Mouse (Mus musculus): ENCODE results near the gene Iars2. TPM values are rescaled to one million over a fixed set of nuclear protein-coding genes. Genes with fewer than 3 reads are reported as not detected.
"Not testable (repeated sequence)": the region's sequence is repeated elsewhere in the genome, so short reads cannot be mapped to it uniquely, and the experiment has no call there.

The Iars2 gene
- total RNA-seq, 2 experiments from 2014 or later, result 53.2 to 56.7 TPM

DNA sequence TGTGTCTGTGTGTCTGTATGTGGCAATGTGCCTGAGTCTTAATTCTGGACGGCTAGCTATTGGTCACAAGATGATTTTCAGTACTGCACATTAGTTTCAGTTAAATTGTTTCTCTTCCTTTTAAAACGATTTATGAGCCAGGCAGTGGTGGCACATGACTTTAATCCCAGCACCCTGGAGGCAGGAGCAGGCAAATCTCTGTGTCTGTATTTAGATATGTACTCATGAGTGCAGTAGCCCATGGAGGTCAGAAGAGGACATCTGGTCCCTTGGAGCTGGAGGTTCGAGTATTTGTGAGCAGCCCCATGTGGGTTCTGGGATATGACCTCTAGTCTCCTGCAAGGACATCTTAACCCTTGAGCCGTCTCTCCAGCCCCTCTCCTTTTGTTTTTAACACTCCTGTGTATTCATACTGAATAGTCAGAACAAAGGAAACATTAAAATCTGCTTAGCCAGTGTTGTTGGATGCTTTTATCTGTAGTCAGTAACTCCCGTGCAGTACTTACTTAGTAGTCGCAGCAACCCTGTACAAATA is 6.1 kb upstream of the Iars2 start:
- intact Hi-C loops (cut with DNase I; ENCODE audit: low total_unique reads), result no loop called here
- DNase-seq, result no peak

DNA sequence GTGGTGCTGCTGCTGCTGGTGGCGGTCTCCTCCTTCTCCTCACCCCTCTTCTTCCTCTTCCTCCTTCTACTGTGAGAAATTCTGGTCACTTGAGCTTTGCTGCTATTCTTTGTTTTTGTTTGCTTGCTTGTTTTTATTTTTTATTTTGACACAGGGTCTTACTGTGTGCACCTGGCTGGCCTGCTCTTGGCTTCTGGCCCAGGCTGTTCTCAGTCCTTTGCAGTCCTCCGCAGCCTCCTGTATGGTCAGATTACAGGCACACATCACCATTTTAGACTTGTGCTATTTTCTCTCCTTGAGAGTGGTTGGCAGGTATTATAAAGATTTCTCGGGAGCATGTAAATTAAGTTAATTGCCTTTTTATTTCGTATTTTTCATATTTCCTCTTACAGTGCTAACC is 4.9 kb upstream of the Iars2 start:
- intact Hi-C loops (cut with DNase I; ENCODE audit: low total_unique reads), result no loop called here
- no peak for DNase-seq

DNA sequence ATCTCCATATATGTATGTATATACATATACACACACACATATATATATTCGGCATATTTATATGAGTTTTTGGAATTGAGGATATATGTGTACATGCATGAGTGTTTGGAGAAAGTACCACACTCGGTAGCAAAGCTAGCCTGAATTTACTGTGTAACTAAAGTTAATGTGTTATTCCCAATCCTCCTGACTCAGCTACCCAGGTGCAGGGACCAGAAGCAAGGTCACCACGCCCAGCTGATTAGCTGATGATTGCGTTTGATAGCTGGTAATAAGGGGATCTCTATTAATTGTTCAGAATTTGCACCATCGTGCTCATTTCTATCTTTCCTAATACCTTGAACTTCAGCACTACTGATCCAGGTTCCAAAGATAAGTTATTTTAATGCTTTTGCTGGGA is 4.5 kb upstream of the Iars2 start:
- intact Hi-C loops (cut with DNase I; ENCODE audit: low total_unique reads), result no loop called here

DNA sequence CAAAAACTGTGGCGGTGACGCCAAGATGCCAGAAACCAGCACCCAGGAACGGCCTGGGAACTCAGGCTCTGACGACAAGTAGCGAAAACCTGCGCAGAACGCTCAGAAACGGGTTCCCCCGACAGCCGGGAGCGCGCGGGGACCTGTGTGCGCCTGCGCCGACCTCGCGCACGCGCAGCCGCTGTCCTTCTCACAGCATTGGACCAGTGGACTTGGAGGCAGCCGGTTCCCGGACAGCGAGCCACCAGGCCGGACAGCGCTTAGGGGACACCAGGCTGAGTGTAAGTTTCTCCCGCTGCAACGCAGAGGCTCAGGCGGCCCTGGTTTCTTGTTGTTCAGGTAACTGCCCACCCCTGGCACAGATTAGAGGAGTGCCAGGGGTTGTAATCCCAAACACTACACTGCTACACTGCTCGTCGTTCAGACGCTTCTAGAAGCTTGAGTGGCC is 2.8 kb upstream of the Iars2 start, which contains the start of gene Bpnt1:
Gene Bpnt1, plus strand, starts transcription at position 167 of the 448 bp plus-strand sequence.
- intact Hi-C loops (cut with DNase I; ENCODE audit: low total_unique reads), result no loop called here
- DNase-seq, result peak; percentile 88

More for the DNA sequence above, 4.5 kb upstream of the Iars2 start:
- DNase-seq, result no peak

DNA sequence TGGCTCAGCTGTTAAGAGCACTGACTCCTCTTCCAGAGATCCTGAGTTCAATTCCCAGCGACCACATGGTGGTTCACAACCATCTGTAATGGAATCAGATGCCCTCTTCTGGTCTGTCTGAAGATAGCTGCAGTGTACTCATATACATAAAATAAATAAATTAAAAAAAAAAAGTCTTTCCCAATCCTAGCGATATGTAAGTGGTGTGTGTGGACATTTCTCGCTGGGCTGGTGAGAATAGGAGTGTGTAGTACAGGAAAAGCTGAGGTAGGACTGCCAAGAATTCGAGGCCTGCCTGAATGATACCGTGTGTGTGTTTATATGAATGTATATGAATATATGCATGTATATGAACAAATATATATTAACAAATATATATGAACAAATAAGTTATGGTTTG is 2.2 kb upstream of the Iars2 start:
- no peak for DNase-seq
- intact Hi-C loops (cut with DNase I; ENCODE audit: low total_unique reads), result no loop called here

DNA sequence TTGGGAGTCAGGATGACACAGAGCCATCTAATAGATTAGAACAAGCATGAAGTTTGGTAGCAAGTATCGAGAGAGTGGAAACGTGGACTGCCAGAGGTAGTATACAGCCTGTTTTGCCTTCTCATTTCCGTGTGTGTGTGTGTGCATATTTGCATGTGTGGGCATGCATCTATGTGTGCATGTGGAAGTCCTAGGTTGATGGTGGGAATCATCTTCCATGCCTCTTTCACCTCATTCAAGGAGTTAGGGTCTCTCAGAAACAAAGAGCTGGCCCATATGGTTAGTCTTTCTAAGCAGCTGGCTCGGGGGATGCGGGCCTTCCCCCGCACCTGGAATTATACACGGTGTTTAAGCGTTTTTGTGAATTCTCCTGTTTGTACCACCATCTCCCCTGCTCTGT is 655 bp upstream of the Iars2 start:
- intact Hi-C loops (cut with DNase I; ENCODE audit: low total_unique reads), result no loop called here
- DNase-seq, result no peak

DNA sequence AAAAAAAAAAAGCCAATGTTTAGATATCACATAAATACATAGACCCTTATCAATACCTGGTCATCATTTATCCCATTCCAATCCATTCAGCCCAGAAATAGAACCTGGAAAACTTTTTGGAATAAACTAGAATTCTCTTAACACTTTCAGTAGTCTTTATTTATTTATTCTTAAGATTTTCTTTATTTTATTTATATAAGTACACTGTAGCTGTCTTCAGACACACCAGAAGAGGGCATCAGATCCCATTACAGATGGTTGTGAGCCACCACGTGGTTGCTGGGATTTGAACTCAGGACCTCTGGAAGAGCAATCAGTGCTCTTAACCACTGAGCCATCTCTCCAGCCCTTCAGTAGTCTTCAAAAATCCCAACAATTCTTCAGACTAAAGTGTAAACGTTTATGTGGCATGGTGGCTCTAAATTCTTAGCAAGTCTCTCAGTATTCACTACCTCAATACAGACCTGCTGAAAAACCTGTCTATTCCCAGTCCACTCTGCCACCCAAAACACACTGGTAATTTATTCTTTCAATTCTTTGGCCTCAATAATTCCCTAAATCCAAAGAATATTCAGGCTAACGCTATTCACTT is 1.3 kb downstream of the Iars2 start:
- intact Hi-C loops (cut with DNase I; ENCODE audit: low total_unique reads); DNase-seq: not testable (repeated sequence)

DNA sequence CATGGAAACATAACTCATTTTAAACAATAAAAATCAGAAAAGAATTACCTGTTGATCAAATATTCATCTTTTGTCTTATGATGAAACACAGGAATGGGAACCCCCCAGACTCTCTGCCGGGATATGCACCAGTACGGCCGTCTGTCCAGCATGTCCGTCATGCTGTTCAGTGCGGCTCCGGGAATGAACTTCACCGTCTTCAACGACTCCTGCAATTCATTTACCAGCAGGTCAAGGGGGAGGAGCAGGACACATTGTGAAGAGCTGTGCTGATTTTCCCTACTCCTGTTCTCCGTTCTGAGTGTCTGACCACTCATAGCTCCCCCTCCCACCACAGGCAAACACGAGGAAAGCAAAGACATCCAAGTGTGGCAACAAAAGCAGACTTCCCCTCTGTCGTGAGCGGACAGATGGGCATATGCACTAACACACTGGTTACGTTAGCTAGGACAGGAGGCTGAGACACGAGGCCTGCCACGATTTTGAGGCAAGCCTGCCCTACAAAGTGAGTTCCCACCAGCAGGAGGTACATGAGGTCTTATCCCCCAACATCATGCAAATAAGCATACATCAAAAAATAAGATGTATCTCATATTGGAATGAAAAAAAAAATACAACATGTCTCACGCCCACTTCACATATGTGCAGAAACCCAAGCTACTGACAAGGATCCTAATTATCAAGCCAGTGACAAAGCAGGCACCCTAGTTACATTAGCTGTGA is 13.2 kb downstream of the Iars2 start:
- DNase-seq, result no peak
- intact Hi-C loops (cut with DNase I; ENCODE audit: low total_unique reads), result no loop called here

DNA sequence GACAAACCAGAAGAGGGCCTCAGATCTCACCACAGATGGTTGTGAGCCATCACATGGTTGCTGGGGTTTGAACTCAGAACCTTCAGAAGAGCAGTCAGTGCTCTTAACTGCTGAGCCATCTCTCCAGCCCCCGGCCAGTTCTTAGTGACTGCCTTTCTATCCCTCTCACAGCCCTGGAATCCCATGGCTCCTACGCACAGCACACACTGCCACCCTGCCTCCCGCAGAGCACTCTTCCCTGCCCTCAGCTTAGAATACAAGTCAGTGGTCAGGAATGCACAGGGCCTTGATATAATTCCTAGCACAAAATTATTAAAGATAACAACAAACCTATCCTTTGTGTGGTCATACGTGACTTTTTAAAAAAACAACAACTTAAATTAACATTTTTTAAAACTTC is 14.7 kb downstream of the Iars2 start:
- DNase-seq, result no peak
- intact Hi-C loops (cut with DNase I; ENCODE audit: low total_unique reads), result no loop called here

DNA sequence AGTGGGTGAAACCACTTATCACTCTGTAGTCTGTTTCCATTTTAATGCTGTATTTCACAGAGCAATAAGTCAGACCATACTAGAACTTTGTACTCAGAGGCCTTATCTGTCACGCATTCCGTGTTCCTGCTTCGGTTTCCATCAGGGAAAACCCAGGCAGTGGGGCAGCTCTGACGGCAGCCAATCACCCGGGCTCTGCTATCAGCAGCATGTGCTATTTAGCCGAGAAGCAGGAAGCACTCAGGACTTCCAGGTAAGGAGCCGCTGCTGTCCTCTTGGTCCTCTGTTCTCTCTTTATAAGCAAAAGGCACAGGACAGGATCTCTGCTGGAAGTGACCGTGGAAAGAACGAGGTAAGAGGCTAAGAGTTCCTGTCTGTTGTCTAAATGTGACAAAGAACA is 17.2 kb downstream of the Iars2 start:
- intact Hi-C loops (cut with DNase I; ENCODE audit: low total_unique reads), result no loop called here

DNA sequence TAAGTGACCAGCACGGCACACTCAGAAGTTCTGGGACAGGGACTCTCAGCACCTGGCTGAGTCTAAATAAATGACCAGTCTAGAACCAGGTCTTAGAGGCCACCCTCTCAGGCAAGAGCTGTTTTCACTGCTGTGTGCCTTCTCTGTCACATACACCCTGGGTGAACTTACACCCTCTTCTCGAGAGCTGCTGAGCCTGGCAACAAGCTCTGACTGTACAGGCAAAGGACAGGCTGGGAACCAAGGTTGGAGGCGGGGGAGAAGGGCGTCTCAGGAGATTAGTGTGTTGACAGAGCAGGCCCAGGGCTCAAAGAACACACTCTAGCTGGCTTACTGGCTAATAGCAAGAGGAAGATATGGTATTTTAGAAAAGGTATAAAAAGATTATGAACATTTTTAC is 20.3 kb downstream of the Iars2 start:
- peak; percentile 33 for DNase-seq
- intact Hi-C loops (cut with DNase I; ENCODE audit: low total_unique reads), result loop anchor here (2.0 kb wide), 1 partner anchor 22 kb away; no protein-coding TSS in a partner anchor

More for the DNA sequence above, 17.2 kb downstream of the Iars2 start:
- no peak for DNase-seq

DNA sequence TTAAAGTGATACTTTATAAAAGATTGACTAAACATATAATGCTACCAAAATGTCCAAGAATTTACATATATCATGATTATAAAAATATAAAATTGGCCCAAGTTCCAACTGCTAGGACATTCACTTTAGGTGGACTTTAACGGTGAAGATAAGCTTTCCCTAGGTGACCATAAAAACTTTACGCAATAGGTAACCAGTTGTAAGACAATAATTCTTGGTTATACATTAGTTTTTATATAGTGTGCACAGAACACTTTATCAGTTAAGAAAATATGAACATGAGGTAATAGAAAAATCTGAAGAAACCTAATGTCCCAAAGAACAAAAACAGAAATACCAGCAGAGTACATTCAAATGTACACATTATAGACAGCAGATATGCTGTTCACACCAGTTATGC is 20.9 kb downstream of the Iars2 start:
- DNase-seq, result no peak
- intact Hi-C loops (cut with DNase I; ENCODE audit: low total_unique reads), result loop anchor here (2.0 kb wide), 1 partner anchor 22 kb away; no protein-coding TSS in a partner anchor

DNA sequence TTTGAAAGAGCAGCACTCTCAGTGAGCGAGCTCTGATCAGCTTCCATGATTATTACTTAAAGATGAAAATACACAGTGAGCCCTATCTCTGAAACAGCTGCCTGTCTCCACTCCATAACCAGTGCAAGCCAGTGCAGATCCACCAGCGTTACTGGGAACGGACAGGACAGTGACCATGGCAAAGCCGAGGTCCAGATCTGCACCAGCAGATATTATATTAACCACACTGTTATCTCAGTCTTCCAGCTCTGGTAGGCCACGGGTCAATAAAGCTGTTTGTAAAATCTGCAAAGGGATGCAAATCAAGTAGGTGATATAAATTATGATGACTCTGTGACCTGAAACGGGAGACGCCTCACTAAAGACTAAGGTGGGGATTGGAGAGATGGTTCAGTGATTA is 21.6 kb downstream of the Iars2 start:
- no peak for DNase-seq
- intact Hi-C loops (cut with DNase I; ENCODE audit: low total_unique reads), result loop anchor here (2.0 kb wide), 1 partner anchor 21 kb away; no protein-coding TSS in a partner anchor

DNA sequence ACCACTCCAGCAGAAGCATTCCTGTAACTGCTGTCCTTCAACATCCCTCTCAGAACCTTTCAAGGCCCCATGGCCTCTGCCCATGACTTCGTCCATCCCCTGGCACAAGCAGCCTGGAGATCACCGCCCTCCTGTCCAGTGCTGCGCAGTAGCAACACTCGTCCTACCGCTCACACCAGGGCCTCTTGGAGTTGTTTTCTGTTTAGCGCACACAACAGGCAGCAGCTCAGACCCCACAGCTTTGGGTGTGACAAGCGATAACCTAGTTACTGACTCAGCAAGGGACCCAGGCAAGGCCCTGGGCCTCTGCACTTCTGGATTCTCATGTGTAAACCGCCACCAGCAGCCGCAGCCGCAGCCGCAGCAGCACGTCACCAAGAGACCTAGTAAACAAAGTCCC is 22.4 kb downstream of the Iars2 start:
- intact Hi-C loops (cut with DNase I; ENCODE audit: low total_unique reads), result no loop called here
- no peak for DNase-seq

DNA sequence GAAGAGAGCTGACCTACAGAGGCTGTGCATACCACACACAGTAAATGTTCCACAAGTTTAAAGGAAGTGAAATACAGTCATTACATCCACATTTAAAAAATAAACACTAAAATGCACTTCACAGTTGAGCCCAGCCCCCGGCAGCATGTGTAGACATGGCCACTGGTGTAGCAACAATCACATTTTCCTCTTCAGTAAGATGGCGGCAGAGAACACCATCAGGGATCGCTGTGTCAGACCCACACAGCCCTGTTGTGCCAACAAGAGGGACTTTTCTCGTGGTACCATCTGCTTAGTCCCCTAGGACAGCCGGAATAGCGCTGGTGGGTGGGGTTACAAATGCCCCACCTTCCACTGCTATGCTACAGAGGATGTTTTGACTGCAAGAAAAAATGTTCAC is 26.4 kb downstream of the Iars2 start:
- intact Hi-C loops (cut with DNase I; ENCODE audit: low total_unique reads), result no loop called here
- no peak for DNase-seq

DNA sequence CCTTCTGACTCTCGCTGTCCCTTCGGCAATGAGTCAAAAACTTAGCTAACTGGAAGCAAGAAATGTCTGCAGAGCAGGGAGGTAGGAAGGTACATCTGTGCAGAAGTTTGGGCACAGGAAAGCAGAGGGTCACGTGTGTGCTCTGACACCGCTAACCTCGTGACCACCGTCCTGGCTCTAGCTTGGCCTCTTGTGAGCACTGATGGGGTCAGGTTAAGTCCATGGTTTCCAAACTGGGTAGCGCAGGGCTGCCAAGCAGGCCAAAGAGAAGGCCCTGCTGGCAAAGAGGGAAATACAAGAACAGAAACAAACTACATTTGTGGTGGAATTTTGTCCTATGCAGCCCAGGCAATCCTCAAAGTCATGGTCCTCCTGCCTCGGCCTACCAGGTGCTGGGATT is 30.7 kb downstream of the Iars2 start:
- no peak for DNase-seq
- intact Hi-C loops (cut with DNase I; ENCODE audit: low total_unique reads), result no loop called here

DNA sequence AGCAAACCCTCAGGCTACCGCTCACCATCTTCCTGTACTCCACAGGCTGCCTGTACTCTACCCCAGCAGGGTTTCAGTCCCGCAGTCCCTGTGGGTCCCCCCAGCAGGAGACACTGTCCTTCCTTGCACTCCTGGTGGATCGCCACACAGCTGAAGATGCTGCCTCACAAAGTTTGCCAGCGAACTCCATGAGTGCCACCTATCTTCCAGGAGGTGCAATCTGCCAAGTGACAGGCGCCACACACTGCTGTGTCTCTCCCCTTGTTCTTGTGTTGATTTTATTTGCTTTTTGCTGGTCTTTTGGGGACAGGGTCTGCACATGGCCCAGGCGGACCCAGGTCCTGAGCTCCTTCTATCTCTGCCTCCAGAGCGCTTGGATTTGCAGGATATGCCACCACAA is 32.3 kb downstream of the Iars2 start:
- DNase-seq, result no peak
- intact Hi-C loops (cut with DNase I; ENCODE audit: low total_unique reads), result no loop called here

DNA sequence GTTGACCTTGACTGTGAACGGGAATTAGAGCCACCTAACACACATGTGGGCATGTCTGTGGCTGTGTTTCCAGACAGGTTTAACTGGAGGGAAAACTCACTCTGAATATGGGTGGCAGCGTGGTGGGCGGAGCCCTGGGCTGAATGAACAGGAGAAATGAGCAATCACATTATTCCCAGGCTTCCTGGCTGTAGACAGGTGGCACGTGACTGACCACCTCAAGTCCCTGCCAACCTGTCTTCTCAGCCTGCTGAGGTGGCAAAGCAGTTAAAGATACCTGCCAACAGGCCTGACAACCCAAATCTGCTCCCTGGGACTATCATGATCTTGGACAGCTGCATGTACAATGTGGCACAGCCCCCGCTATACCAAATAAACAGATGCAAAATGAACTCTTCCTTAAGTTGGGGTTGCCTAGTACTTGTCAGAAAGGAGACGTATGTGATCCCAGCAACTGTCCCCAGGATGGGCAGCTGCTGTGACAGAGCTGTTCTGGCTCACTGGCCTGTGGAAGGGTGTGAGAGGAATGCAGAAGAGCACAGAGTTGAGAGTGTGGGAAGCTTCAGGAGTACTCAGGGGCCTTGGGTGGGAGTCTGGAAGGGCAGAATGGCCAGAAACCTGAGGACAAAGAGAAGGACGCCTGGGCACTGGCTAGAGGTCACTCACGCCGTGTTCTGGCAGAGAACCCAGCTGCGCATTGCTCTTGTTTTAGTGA is 36.4 kb downstream of the Iars2 start:
- intact Hi-C loops (cut with DNase I; ENCODE audit: low total_unique reads), result no loop called here
- no peak for DNase-seq

DNA sequence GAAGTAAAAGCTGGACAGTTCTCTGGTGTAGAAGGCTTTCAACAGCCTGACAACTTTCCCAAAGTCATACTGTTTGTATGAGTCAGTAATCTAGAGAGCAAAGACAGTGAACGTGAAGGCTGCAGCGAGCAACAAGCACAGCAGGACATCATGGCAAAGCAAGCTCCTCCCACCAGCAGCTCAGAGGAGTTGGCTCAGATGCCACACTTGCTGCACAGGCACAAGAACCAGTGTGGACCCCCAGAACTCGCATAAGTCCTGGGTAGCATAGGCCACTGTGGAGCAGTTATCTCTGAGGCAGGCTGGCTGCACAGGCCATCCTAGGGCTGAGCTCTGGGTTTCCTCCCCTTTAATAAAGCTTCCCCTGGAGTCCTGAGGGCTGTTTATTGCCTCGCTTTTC is 37.9 kb downstream of the Iars2 start:
- intact Hi-C loops (cut with DNase I; ENCODE audit: low total_unique reads), result no loop called here
- no peak for DNase-seq

DNA sequence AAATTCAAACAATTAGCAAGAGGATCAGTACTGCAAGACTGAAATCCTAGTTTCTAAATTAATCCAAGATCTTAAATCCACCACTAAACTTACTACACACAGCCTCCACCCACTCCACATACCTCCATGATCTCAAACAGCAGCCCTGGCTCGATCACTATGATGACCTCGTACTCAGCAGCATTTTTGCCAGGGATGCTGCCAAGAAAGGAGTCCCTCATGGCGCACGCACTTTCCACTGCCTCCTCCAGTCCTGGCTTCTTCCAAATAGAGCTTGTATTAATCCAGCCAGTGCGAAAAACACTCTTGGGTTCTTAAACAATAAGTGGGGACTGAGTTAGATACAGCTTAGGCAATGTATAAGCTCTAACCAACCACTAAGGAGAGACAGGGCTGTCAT is 40.0 kb downstream of the Iars2 start:
- intact Hi-C loops (cut with DNase I; ENCODE audit: low total_unique reads), result no loop called here
- peak; percentile 65 for DNase-seq
